Mouse (Mus musculus) stomach, postnatal 0 days (tissue): ENCODE measurements around the gene Fam169b.

Experiments
- CTCF ChIP-seq: IDR thresholded peaks from 2 replicates; pipeline ENCODE4 v1.5.1; 2016; ENCODE audit warnings: antibody characterized with exemption, low read depth, mild to moderate bottlenecking, moderate library complexity
- EP300 ChIP-seq: optimal IDR thresholded peaks from 2 replicates; pipeline ENCODE3; 2016; ENCODE audit warnings: antibody characterized with exemption

DNA sequence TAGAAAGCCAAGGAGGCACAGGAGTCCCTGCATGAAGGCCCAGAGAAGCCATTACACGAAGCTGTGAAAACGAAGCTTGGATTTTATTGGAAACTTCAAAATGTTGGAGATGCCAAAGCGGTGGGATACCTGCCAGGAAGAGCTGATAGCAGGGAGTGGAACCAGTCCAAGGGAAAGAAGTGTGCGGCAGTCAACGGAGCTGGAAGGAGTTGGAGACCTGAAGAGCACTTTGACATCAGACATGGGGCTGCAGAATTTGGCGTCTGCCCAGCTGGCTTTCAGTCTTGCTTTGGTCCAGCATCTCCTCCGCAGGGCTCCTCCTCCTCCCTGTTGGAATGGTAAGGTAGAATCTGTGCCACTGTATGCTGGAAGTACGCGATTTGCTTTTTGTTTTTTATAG lies 92.1 kb downstream of the Fam169b start:
- TF ChIP-seq CTCF (no peak), EP300 (no peak)
